Mouse (Mus musculus): ENCODE results near the gene Snx29.

DNA sequence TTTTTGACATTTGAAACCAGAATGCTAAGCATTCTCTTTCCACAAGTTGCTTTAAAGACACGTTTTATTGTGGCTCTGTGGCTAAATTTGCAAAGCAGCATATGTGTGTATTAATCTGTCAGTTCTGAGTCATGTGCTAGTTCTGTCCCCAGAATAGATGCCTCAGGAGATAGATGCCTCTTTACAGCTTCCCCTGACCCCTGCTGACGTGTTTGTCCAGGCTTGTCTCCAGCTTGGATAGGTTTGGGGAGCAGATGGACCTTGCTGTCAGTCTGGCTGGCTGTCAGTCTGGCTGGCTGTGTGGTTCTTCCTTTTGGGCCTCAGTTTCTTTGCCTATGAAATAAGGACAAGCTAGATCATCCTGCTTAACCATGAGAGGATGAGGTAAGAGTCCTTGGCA, 292.9 kb downstream of the Snx29 start:
- TF ChIP-seq CTCF (IDR thresholded peaks at IDR 0.05; ENCODE audit: insufficient read depth, low read depth, low read length) (no peak), POLR2A (IDR thresholded peaks at IDR 0.05; ENCODE audit: insufficient read depth, low read depth, low read length) (no peak)
